Mouse (Mus musculus) cerebellum, postnatal 4 days (tissue): ENCODE results near the gene Cxcl9.
"Not testable (repeated sequence)": the region's sequence is repeated elsewhere in the genome, so short reads cannot be mapped to it uniquely, and the experiment has no call there.

ENCODE experiments used
- DNase-seq, 2 experiments: peaks; one replicate each; pipeline ENCODE4 v3.0.0; 2022; ENCODE audit warnings: low spot score in 2 of 2, mixed read lengths in 1 of 2

Gene Cxcl9

DNA sequence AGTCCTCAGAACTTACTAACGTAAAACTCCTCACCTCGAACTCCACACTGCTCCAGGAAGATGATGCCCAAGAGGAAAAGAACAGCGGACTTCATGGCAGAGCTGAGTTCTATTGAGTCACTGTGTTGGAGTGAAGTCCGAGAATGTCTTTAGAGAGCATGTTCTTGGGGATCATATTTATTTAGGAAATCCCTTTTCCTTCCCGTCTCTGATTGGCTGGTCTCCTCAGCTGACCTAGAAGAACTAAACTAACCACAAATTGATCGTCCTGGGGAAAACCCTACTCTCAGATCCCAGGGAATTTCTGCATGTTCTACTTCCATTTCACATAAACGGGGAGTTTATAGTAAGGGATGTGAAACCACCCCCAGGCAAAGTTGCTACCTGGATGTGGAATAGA, at the start of gene Cxcl9:
TSS of gene Cxcl9 (minus strand) at position 151 of the 400 bp plus-strand sequence.
- DNase-seq: no peak

DNA sequence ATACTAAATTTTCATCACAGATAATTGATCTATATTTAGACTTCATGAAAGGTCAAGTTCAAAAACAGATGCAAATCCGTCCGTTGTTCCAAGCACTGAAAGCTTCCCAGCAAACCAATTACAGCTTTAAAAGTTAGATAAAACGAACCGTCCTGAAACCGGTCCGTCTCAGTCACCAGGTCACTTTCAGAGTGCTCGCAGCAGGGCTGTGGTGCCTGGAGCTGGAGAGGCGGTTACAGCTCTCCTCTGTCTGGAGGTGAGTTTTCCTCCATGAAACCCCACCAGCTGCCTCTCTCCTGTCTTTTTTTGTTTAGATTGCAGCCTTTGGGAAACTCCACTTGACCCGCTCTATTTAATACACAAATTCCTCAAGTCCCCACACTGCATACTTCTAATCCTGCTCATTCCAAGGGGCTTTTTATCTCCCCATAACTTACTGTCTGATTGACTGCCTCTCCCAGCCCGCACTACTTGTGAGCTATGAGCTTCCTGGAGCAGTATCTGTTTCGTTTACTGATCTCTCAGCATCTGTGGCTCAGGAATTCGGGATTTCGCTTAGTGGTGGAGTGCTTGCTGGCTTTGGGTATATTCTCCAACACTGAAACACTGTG, 49.0 kb upstream of the Cxcl9 start:
- no peak for DNase-seq

DNA sequence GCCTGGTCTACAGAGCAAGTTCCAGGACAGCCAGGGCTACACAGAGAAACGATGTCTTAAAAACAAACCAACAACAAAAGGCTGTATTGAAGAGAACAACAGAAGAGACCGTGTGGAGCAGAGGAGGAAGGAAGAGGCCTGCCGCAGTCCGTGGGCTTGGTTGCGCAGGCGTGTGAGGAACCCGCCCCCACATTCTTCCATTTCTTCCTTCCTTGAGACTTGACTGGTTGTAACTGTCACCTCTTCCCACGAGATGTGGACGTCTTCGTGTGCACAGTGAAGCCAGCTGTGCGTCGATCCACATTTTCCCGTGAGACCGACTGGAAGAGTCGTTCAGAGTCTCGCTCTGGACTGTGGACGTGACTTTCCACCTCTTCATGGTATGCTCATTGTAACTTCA, 47.5 kb upstream of the Cxcl9 start:
- no peak for DNase-seq

DNA sequence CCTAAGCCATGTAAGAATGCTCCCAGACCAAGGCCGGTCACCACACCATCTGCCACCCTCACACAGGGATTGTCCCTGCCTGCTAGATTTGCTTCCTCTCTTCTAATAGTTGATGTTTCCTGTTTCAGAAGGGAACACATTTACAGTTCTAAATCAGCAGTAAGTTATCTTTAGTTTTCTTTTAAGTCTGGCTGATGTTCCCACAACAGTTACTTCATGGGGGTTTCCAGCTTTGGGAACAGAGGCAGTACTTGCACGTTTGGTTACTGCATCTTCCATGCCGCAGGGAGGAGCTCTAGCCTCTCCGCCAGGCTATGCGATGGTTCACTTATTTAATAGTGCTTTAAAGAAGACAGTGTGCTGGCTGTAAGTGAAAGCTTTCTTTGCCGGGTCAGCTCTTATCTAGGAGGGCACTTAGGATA, 46.9 kb upstream of the Cxcl9 start:
- DNase-seq: no peak

DNA sequence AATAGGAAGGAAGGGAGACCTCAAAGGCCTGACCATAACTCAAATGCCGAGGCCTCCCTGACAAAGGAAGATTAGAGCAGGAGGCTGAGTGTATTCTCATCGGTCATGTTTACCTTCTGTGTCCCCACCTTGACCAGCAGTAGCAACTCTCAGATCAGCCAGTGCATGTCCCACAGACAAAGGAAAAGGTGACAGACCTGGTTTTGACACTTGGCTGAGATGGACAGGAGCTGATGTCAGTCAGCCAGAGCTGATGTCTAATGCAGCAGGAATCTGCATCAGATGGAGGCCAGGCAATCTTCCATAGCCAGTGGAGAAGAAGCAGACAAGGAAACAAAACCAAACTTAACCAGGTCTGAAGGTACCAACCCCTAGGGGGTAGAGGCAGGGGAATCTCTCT, 44.7 kb upstream of the Cxcl9 start:
- DNase-seq: no peak

DNA sequence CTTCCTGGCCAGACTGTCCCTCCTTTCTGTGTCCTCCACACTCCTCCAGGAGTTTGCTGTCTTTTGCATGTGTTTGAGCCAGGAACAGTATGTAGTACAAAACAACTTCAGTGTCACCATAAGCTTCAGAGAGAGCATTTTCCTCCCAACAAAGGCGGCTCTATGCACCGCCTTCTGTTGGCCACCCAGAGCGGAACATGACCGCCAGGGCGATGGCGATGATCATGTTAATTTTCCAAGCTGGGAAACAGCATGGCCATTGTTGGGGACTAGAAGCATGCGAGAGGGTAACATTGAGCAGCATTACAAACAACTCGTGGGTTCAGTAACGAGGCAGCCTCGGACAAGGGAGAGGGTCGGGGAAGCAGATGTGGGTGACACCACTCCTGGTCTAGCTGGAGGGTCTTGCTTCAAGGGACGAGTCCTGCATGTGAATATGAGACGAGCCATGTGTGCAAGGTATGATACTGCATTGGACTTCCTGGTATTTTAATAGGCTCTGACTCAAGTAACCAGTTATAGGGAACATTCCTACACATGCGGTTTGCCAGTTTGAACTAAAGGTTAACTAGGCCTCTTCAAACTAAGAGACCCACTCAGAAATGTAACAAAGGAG, 43.6 kb upstream of the Cxcl9 start:
- DNase-seq: no peak

DNA sequence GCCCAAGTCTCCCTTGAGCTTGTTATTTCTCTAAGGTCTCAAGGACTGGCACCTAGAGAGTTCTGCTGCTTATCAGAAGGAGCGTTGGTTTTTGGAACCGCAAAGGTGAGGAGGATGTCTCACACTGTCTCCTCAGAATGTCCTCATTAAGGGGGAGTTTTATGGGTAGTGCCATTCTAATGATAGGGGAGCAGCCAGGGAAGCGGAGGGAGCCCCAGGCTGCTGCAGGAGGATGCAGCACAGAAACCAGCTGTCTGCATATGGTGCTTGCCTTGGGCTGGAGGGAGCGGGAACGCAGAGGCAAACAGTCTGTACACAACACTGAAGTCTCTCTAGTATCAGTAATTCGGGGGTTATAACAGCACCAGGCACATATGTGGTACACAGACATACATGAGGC, 43.0 kb upstream of the Cxcl9 start:
- DNase-seq: no peak

DNA sequence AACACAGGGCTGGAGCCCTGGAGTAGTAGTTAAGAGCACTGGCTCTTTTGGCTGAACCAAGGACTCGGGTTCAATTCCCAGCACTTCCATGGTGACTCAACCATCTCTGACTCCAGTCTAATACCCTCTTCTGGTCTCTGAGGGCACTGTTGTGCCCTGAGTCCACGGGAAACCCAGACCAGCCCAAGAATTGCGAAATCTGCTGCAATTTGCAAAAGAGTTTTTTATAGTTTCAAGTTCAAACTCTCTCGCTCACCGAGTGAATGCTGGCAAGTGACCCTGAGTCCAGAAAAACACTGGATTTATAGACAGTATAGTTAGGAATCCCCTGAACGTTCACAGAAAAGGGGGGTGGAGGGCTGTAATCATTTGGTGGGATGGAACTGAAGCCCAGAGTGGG, 42.5 kb upstream of the Cxcl9 start:
- DNase-seq: no peak

DNA sequence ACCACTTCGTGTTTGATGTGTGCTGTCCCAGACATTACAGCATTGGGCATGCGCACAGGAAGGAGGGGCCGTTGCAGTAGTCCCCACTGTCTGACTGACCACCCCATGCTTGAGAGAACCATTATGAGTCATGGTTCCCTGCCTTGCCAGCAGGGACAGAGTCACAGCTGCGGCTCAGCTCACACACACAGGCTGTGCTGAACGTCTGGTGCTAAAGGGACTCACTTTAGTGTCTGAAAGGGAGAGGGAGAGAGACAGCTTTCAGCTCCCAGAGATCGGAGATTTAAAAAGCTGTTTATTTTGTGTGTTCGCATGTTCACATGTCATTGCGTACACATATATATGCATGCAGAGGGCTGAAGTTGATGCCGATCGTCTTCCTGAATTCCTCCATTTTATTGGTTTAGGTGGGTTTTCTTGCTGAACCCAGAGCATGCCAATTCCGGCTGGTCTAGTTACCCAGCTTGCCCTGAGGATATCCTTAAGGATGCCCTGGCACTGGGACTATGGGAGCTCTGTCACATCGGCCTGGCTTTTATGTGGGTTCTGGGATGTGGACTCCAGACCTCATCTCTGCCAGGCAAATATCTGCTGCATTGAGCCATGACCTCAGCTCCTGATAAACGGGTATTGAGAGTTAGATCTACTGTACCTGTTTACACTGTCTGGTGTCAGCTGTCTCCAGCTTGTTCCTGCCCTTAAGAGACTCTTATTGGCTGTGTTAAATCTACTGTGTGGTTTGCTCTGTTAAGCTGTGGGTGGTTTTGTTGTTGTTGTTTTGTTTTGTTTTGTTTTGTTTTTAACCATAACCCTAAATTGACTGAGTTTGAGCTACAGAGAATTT, 41.5 kb upstream of the Cxcl9 start:
- DNase-seq: peak in 1 of 2 experiments; percentile 64

DNA sequence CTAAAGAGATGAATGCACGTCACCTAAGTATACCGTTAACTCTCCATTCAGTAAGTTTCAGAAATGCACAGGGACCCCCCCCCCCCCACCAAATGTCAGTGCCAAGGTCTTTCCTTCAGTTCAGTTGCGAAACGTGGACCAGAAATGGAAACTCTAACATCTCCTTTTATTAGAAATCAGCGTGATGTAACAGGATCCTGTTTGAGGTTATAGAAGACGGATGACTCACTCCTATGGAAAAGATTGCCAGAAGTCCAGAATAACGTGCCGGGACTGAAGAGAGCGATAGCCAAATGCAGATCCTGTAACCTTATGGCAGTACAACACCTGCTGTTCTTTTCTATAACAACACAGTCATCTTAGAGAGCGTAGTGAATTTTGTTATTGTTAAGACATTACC, 40.5 kb upstream of the Cxcl9 start:
- DNase-seq: no peak

DNA sequence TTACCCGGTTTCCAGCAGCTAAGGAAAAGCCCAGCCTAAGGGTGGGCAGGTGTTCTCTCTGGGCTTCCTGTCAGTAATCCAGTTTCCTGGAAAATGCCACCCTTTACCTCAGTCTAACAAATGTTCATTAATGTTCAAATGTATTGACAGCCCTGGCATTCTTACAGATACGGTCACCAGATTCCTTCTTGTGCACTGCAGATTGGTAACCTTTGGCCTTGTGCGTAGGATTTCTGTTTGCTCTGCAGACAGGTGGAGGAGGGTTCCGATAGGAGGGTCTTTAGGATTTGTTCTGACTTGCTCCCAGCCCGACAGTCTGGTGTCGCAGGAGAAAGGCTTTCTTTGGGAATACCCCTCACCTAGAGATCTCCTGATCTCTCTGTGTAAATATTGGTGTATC, 38.7 kb upstream of the Cxcl9 start:
- DNase-seq: no peak

DNA sequence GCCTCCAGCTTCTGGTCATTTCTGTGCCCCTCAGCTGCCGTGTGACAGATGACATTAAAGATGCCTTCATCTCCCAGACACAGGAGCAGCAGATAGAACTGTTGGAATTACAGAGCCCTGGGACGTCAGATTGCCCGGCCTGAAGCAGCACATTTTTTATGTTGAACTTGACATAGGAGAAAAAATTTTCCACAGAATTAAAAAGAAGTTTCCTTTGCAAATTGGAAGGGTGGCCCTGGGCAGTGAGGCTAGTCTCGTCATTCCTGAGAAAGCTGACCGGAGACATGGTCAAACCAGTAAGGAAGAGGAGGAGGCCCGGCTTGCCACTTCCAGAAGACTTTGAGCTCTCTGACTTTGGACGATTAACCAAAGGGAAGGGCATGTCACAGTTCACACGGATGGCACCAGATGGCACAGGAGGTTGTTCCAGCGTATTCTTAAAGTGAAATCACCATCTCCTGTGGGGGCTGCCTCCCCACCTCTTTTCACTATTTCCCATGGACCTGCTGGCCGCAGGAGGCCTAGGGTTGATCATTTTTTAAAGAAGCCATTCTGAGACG, 37.3 kb upstream of the Cxcl9 start:
- DNase-seq: no peak

DNA sequence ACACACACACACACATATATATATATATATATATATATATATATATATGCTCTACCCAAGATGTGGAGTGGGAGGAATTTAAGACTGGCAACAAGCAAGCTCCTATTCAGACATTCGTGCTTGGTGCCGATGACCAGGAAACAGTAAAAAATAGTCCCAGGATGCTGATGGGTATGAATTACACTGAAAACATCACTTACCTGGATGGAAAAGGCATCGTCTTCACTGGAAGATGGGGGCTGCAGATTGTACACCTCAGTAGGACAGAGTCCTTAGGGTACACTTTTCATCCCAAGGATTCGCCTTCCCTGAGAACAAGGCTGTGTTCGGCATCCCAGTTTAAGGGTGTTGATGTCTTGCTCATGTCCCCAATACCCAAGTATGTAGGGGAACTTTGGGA, 36.1 kb upstream of the Cxcl9 start:
- DNase-seq: no peak

DNA sequence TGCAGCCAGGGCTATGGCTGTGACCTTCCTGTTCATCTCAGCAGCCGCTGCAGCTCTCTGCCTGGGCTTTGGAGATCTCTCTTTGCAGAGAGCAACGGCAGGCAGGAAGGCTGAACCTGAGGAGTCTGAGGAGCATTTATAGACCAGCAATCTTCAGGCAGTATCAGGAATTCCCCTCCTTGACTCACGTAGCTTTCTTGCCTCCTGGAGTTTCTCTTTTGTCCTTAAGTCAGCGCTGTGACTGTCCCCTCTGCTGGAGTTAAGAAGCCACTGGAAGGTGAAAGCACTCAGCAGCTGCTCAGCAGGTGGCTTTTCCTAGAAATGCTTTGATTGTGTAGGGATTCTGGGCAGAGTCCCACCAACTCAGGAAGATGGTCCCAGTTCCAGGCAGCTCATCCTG, 35.3 kb upstream of the Cxcl9 start:
- DNase-seq: no peak

DNA sequence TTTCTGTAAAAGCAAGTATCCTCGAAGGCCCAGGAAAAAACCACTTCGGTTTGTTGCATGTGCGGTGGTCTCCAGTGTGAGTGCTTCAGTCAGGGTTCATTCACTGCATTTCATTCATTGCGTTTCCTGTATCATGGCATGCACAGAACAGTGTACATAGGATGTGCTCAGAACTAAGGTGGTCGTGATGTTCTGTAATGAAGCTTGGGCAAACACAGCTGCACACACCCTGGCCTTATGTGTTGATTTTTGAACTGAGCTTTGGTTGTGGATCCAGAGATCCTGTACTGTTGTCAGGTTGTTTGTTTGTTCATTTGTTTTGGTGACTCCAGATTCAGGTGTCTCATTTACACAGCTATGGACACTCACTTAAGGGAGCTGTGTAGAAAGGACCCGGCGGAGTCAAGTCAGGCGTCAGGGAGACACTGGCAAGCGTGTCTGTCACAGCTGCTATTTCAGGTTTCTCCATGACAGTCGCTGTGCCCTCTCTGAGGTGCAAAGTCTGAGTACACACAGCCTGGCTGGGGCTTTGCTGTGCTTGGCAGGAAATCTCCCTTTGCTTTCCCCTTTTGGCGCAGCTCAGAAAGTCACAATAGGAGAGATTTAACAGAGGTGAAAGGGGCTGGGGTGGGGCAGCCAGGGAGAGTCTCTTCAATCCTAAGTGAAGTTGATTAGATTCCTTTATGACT, 31.0 kb upstream of the Cxcl9 start:
- no peak for DNase-seq

DNA sequence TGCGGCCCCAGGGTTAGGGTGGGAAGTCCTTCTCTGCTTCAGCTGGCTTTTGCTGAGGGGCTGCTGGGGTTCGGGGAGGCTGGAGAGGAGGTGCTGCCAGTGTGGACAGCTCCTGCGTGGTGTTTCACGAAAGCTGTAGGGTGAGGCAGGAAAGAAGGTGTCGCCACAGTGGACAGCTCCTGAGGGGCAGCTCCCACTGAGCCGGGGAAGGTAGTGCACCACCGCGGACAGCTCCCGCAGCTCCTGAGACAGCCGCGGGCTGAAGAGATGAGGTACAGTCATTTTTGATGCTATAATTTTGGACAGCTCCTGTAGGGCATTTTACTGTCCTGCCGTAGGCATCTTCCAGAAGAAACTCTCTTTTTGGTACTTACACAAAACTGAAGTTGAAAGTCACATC, 30.2 kb upstream of the Cxcl9 start:
- DNase-seq: no peak

DNA sequence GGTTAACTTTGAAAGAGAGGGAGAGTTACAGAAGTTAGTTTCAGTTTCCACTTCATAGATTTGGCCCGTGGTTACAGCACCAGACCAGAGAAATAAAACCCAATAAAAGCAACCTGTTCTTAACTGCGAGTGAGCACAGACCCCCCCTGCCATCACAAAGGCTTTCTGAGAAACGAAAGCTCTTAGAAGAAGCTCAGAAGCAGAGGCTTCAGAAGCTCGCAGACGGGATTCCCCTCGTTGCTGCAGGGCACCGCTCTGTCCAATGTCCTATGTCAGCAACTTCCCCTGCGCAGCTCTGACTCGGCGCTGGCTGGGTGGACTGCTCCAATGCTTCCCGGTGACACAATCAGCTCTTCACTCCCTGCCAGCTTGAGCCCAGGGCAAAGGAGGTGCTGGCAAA, 25.6 kb upstream of the Cxcl9 start:
- DNase-seq: no peak

DNA sequence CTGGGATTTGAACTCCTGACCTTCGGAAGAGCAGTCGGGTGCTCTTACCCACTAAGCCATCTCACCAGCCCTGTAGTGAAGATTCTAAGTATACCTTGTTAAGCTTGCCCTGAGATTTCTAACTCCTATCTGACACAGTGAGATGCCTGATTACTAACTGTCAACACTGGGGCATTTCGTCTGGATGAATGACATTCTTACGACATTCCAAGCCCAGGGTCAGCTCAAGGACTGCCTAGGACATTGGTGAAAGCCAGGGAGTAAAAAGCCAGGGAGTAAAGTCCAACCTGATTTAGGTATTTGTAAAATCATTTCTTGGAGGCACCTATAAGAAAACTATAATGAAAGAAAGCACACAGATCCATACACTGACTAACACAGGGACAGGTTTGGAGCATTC, 24.8 kb upstream of the Cxcl9 start:
- DNase-seq: not testable (repeated sequence)

DNA sequence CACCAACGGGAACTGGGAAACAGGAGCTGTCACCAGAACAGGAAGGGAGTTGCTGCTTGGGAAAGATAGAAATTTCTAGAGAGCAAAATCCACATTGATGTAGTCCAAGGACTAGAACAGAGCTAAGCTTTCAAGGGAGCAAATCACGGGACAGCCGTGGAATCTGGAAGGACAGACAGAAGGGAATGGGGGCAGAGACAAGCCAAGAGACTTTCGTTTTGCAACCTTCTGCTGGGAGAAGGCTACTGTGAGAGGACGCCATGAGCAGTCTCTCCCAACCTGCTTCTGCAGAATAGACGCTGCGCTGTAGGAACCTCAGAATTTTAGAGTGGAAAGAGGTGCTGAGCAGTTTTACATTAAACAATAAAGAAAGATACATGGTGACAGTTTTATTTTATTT, 21.9 kb upstream of the Cxcl9 start:
- DNase-seq: no peak

DNA sequence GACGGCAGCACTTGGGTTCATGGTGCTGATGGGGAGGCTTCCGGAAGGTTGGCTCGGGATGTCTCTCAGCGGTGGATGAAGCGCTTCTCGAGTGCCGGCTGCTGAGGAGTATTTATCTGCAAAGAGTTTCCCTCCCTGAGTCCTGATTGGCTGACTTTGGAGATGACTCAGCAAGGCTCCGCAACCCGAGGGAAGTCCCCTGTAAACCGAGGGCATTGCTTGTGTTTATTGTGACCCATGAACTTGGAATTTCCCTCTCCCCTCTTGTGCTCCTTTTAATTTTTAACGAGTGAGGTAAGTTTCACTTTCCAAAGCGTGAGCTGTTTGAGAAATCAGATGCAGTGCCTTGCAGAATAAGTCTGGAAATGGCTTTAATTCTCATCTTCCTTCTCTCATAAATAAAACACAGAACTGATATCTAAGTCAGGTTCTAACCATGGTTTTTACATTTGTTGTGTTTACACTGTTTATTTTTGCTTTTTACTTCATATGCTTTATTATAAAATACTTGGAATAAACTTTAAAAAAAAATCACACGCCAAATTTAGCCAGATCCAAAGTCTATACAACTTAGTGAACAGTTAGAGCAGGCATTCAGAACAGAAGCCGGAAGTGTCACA, 21.0 kb upstream of the Cxcl9 start, which contains the start of gene Cxcl10:
TSS of gene Cxcl10 (minus strand) at position 96 of the 620 bp plus-strand sequence.
- no peak for DNase-seq

DNA sequence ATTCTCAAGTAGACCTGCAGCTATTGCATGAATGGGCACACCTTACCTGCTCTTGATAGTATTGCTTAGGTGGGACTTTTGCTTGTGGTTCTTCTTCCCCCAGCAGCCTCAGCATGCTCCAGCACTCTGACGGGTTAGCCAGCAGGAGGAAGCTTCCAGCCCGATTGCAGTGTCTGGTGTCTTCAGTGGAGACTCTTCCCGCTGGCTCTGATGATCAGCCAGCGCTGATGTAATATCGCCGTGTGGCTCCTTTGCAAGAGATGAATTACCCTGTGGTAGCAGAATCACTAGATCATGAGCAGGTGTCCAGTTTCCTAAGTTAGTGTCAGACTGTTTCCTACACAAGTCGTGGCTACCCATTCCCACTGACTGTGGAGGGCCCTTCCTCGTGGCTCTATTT, 17.1 kb upstream of the Cxcl9 start:
- DNase-seq: no peak

DNA sequence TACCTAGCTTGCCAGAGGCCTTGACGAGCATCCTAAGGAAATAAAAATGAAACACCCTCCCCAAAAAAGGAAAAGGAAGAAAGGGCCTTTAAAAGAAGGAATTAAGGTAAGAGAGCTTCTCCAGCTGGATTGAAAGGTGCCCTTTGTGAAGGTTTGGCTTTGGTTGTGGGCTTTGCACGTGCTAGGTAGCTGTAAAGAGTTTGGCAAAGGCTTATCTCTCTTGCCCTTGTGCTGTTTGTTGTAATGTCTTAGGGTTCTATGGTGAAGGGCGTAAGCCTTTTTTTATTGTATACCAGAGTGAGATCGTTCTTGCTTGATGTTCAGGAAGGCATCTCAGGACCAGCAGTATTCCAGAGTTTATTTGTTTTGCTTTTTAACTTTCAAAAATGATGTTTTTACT, 12.7 kb upstream of the Cxcl9 start:
- DNase-seq: no peak
